Mouse (Mus musculus) hindbrain, embryonic 12.5 days (tissue): Measurements from ENCODE around the gene Tob2. TPM values are rescaled to one million over a fixed set of nuclear protein-coding genes. Genes with fewer than 3 reads are reported as not detected.
A peak's percentile ranks its signal among the peaks of the same experiment; 100 is the strongest.

ENCODE experiments used
- ATAC-seq: fragments of 200-750 bp; cut with Nextera tagmentation; 2 replicates; pipeline ENCODE4 v1.8.0; 2017; ENCODE audit warnings: moderate TSS enrichment; ENCODE audit not compliant: low FRiP score
- H3K27ac ChIP-seq: fragments of 300-500 bp; sonication (generic); 2 replicates; pipeline ENCODE4 v1.5.1; 2016; ENCODE audit warnings: mild to moderate bottlenecking
- H3K27me3 ChIP-seq: fragments of 300-500 bp; sonication (generic); 2 replicates; pipeline ENCODE4 v1.6.1; 2016; ENCODE audit warnings: mild to moderate bottlenecking
- H3K36me3 ChIP-seq: fragments of 300-500 bp; sonication (generic); 2 replicates; pipeline ENCODE4 v1.6.1; 2016; ENCODE audit warnings: mild to moderate bottlenecking
- H3K4me1 ChIP-seq: fragments of 300-500 bp; sonication (generic); 2 replicates; pipeline ENCODE4 v1.6.1; 2016
- H3K4me2 ChIP-seq: fragments of 300-500 bp; sonication (generic); replicated peaks from 2 replicates; pipeline ENCODE4 v1.6.1; 2016; ENCODE audit warnings: mild to moderate bottlenecking
- H3K4me3 ChIP-seq: fragments of 300-500 bp; sonication (generic); 2 replicates; pipeline ENCODE4 v1.5.1; 2016; ENCODE audit warnings: mild to moderate bottlenecking
- H3K9ac ChIP-seq: fragments of 300-500 bp; sonication (generic); 2 replicates; pipeline ENCODE4 v1.6.1; 2016; ENCODE audit warnings: mild to moderate bottlenecking, moderate library complexity
- H3K9me3 ChIP-seq: fragments of 300-500 bp; sonication (generic); replicated peaks from 2 replicates; pipeline ENCODE4 v1.6.1; 2016; ENCODE audit warnings: mild to moderate bottlenecking
- WGBS: fragments of 180-500 bp; shearing (Covaris S2); methylation state at CpG from one replicate; pipeline ENCODE4 v1.1.7; 2016; 5-methylcytosine and 5-hydroxymethylcytosine counted together
- polyA plus RNA-seq: library from polyadenylated mRNA; unstranded; fragments of >200 nt; fragmentation: Nextera tagmentation; extraction: Ambion mirVana; gene quantifications from 2 replicates; pipeline ENCODE4 v1.2.1, GENCODE M21; 2016

Gene Tob2
- polyA plus RNA-seq, 1 experiment from 2014 or later, result 21.2 TPM

DNA sequence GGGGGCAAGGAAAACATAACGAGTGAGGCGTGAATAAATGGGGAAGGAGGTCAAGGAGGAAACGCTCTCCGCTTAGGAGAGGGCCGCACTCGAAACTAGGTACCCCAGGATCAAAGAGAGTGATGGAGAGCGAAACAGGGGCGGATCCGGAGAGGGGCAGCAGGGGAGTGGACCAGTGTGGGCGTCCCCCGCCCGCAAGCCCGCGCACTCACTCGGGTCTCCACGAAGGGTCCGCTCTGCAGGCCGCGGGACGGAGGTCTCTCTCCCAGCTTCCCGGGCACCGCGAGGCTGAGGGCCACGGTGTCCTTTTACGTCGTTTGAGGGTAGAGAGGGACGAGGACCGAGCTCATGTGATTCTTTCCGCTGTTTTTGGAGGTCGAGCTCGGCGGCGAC, 876 bp downstream of the Tob2 start:
- peak overlapping the region; percentile 91 for H3K27ac ChIP-seq
- H3K4me2 ChIP-seq, result peak overlapping the region; percentile 97
- 0% methylated on average over 33 of the region's 33 CpGs for WGBS
- H3K36me3 ChIP-seq, result no peaks in the 10 kb centered on the region
- H3K9me3 ChIP-seq, result no peaks in the 10 kb centered on the region
- peaks cover 18% of the 10 kb centered on the region for H3K4me1 ChIP-seq
- peak overlapping the region; percentile 86 for H3K9ac ChIP-seq
- no peak for ATAC-seq
- H3K4me3 ChIP-seq, result peak overlapping the region; percentile 87
- no peaks in the 10 kb centered on the region for H3K27me3 ChIP-seq

DNA sequence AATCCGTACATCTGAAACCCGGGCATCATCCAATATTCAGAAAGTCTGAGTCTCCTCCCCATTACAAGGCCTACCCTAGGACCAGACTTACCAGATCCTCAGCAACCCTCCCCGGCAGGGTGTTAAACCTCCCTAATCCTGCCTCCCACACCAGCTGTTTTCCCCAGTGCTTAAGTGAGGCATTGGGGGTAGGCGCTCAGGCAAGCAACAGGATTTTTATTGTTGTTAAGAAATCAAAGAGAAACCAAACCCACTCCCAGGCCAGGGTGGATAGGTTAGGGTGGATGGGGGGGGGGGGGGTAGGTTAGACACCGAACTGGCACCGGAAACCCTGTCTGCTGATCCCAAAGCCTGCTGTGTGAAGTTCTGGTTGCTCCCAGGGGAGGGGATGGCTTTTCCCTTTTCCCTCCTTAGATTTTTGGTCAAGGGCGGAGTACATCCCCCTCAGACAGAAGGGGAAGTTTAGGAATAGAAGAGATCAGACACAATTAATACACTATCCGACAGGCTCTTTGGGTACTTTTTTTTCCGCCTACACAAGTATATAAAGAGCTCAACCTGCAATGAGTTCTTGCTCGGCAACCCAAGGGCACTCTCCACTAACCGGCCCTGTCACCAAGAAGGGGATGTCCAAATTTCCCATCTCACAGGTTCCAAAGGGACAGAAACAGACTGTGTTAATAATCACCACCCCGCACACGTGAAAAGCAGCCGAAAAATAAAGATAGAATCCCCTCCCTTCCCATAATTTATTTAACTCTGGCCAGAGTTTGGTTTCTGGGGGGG, 1.5 kb downstream of the Tob2 start:
- Histone ChIP-seq H3K4me1 (peaks cover 18% of the 10 kb centered on the region), H3K4me2 (peak overlapping the region; percentile 97), H3K4me3 (peak overlapping the region; percentile 87), H3K36me3 (peaks cover 5% of the 10 kb centered on the region), H3K27ac (peak overlapping the region; percentile 91; the same call in 1 of the 2 replicates), H3K27me3 (no peaks in the 10 kb centered on the region), H3K9me3 (no peaks in the 10 kb centered on the region), H3K9ac (peak overlapping the region; percentile 86)
- WGBS, result 2% methylated on average over 14 of the region's 14 CpGs
- ATAC-seq, result no peak

DNA sequence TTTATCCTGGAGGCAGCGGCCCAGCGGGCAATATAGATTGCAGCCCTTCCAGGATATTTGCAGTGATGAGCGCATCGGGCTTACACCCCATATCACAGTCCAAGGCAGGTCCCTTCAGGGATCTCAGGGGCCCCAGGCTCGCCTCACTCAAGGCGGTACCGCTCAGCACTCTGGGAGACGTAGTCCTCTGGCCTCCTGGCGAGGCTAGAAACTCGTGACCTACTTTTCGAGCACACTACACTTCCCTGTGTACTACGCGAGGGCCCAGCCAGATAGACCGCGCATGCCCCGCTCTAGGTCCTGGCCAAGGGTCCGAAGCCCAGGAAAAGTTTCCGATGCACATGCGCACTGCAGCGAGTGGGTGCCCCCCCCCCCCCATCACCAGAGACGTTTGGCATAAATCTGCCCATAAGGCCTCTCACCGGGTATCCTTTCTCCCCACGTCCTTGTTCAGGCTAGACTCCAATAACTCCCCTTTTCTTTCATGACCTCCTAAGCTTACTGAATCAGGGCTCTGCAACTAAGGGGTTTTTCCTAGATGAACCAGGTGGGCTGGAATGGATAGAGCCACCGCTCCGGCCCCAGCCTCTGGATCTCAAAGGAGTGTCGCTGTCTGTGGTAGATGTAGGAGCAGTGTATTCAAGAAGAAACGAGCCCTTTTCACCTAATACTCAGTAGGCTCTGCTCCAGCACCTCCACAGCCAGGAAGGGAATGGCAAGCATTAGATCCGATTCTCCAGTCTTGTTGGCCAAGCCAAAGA, 2.4 kb downstream of the Tob2 start:
- H3K4me2 ChIP-seq, result peak overlapping the region; percentile 97
- H3K27ac ChIP-seq, result peak overlapping the region; percentile 65
- H3K9me3 ChIP-seq, result no peaks in the 10 kb centered on the region
- no peaks in the 10 kb centered on the region for H3K27me3 ChIP-seq
- H3K4me3 ChIP-seq, result peak overlapping the region; percentile 87
- peaks cover 18% of the 10 kb centered on the region for H3K4me1 ChIP-seq
- 2% methylated on average over 28 of the region's 28 CpGs for WGBS
- H3K36me3 ChIP-seq, result peaks cover 14% of the 10 kb centered on the region
- peak overlapping the region; percentile 86 for H3K9ac ChIP-seq
- ATAC-seq, result peak; percentile 91

DNA sequence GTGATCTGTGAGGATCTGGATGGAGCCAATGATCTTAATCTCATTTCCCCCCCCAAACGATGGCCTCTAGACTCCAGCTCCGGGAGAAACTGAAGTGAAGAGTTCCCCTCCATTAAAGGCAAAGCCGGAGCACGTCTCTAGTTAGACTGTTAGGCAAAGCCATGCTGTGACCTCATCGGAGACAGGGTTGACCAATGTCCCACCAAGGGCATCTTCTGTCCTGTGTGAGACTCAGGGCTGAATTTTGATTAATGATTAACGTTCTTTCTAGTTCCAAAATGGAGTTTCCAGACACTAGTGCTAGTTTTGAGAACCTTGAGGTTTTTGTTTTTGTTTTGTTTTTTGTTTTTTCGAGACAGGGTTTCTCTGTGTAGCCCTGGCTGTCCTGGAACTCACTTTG, 5.5 kb downstream of the Tob2 start:
- Histone ChIP-seq H3K4me2 (no peak overlapping the region), H3K4me1 (peaks cover 15% of the 10 kb centered on the region), H3K9ac (no peak overlapping the region), H3K27me3 (no peaks in the 10 kb centered on the region), H3K9me3 (no peaks in the 10 kb centered on the region), H3K27ac (no peak overlapping the region), H3K36me3 (peaks cover 37% of the 10 kb centered on the region), H3K4me3 (no peak overlapping the region)
- 92% methylated on average over 7 of the region's 7 CpGs for WGBS
- no peak for ATAC-seq

DNA sequence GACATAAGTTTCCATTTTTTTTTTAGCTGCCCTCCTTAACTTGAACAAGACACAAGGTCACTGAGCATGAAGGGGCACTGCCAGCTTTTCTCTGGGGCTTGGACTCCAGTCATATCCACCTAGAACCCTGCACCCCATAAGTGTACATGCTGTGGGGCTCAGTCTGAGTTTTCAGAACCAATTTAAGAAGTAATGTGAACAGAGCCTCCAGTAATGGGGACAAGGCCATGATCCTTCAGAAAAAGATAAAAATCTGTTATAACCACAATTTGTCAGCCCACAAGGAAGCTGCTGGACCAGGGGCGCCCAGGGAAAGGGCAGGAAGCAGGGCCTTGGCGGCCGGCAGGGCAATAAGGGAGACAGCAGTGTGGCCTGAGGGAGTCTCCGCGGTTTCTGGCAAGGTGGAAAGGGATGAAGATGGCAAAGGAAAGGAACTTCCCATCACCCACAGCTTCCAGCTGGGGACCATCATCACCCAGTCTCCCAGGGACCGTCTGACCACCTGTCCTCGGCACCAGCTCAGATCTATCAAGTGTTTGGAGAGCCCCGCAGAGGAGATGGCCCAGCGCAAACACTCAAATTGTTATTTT, 6.1 kb downstream of the Tob2 start:
- Histone ChIP-seq H3K27me3 (no peaks in the 10 kb centered on the region), H3K9ac (no peak overlapping the region), H3K4me1 (peaks cover 15% of the 10 kb centered on the region), H3K27ac (no peak overlapping the region), H3K4me3 (no peak overlapping the region), H3K36me3 (peaks cover 41% of the 10 kb centered on the region), H3K9me3 (no peaks in the 10 kb centered on the region), H3K4me2 (no peak overlapping the region)
- 93% methylated on average over 9 of the region's 9 CpGs for WGBS
- no peak for ATAC-seq

DNA sequence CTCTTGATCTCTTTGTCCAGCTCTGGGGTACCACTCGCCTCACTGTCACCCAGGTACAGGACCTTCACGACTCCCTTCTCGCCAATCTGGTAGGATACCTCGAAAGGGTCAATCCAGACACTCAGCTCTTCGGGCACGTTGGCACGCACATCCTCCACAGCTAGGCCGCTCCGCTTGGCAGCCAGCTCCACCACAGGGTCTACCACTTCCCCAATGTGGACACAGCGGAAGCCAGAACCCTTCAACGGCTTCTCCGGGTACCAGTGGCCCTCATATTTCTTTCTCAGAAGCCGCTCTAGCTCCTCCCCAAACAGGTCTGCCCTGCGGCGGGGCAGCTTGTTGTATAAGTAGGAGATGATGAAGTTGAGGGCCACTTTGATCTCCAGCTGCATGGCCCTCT, 7.2 kb downstream of the Tob2 start:
- H3K36me3 ChIP-seq, result peaks cover 41% of the 10 kb centered on the region
- WGBS, result 95% methylated on average over 15 of the region's 15 CpGs
- no peak overlapping the region for H3K9ac ChIP-seq
- no peaks in the 10 kb centered on the region for H3K9me3 ChIP-seq
- H3K27ac ChIP-seq, result no peak overlapping the region
- ATAC-seq, result no peak
- peaks cover 9% of the 10 kb centered on the region for H3K4me1 ChIP-seq
- H3K4me3 ChIP-seq, result no peak overlapping the region
- H3K27me3 ChIP-seq, result no peaks in the 10 kb centered on the region
- no peak overlapping the region for H3K4me2 ChIP-seq

DNA sequence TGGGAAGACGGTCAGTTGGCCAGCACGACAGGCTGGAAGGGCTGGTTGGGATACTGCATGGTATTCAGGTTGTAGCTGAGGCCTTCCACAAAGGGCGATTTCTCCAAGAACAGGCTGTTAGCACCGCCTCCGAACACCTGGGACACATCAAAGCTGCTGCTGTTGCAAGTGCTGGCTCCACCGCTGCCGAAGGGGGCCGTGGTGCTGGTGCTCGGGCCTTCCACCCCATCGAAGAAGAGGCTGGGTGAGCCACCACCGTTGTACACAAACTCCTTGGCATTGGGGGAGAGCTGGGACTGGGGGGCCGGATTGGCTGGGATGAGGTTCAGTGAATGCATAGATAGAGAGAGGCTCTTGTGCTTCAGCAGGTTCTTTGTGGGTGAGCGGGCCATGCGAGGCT, 7.9 kb downstream of the Tob2 start:
- Histone ChIP-seq H3K27ac (no peak overlapping the region), H3K4me3 (no peak overlapping the region), H3K27me3 (no peaks in the 10 kb centered on the region), H3K36me3 (peaks cover 41% of the 10 kb centered on the region), H3K4me1 (peaks cover 7% of the 10 kb centered on the region), H3K9ac (no peak overlapping the region), H3K9me3 (no peaks in the 10 kb centered on the region), H3K4me2 (no peak overlapping the region)
- WGBS, result 84% methylated on average over 14 of the region's 14 CpGs
- no peak for ATAC-seq

DNA sequence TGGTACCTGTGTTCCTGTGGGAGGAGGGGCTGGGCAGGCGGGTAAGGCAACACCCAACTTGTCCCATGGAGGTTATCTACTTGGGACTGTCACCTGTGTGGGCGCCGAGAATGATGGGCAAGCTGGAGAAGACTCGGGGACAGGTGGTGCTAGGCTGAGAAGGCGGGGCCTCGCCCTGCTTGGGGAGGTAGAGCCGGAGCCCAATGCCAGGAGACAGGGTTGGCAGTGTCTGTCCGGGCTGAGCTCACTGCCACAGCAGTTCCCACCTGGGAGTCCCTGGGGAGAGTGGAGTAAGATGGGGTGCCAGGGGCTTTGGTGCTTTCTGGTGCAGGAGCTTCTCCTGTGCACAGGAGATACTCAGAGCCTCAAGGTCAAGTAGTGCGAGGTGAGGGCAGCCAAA, 9.5 kb downstream of the Tob2 start:
- no peak for ATAC-seq
- Histone ChIP-seq H3K4me3 (no peak overlapping the region), H3K27me3 (no peaks in the 10 kb centered on the region), H3K9me3 (no peaks in the 10 kb centered on the region), H3K4me1 (0 out of 2 replicates have a peak, but pooled peaks cover 2% of the 10 kb centered on the region), H3K9ac (no peak overlapping the region), H3K27ac (no peak overlapping the region), H3K36me3 (peaks cover 41% of the 10 kb centered on the region), H3K4me2 (no peak overlapping the region)
- WGBS, result 89% methylated on average over 9 of the region's 9 CpGs

DNA sequence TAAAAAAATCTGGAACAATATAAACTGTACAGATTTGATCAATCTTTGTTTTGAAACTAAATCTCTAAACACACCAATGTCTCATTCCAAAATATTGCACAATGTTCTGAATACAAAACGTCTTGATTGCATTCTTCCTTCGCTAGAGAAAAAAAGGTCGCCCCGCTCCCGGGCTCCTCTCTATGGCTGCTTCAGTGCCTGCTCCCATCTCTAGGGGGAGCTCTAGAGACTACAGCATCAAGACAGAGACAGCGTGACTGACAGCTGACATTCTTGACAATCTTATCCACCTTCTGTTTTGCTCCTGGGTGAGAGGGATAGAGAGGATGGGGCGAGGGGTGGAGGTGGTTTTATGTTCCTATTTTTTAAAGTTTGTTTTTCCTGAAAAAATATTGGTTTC, 10.3 kb downstream of the Tob2 start:
- H3K27ac ChIP-seq, result no peak overlapping the region
- 0 out of 2 replicates have a peak, but pooled peaks cover 2% of the 10 kb centered on the region for H3K4me1 ChIP-seq
- H3K9ac ChIP-seq, result no peak overlapping the region
- no peak overlapping the region for H3K4me2 ChIP-seq
- H3K27me3 ChIP-seq, result no peaks in the 10 kb centered on the region
- 43% methylated on average over 7 of the region's 7 CpGs for WGBS
- no peak overlapping the region for H3K4me3 ChIP-seq
- no peak for ATAC-seq
- H3K36me3 ChIP-seq, result peaks cover 41% of the 10 kb centered on the region
- H3K9me3 ChIP-seq, result no peaks in the 10 kb centered on the region

DNA sequence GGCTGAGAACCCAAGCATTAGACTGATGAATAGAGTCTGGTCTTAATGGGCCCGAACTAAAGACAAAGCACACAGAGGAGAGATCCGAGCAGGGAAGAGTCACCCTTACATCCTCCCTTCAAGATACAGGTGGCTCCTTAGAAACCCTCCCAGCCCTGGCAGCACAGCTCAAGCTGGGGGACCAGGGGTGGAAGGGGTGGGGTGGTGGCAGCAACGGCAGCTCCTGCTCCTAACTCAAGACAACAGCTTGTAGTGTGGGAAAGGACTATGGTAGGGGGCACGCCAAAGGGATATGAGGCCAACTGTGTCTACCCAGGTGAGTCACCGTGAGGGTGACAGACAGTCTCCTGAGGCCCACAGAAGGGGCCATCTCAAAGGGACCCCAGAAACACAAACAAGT, 10.7 kb downstream of the Tob2 start:
- no peaks in the 10 kb centered on the region for H3K27me3 ChIP-seq
- no peak overlapping the region for H3K27ac ChIP-seq
- 92% methylated on average over 5 of the region's 5 CpGs for WGBS
- no peak overlapping the region for H3K4me2 ChIP-seq
- no peaks in the 10 kb centered on the region for H3K9me3 ChIP-seq
- H3K4me1 ChIP-seq, result 0 out of 2 replicates have a peak, but pooled peaks cover 2% of the 10 kb centered on the region
- H3K4me3 ChIP-seq, result no peak overlapping the region
- ATAC-seq, result no peak
- peaks cover 41% of the 10 kb centered on the region for H3K36me3 ChIP-seq
- H3K9ac ChIP-seq, result no peak overlapping the region

DNA sequence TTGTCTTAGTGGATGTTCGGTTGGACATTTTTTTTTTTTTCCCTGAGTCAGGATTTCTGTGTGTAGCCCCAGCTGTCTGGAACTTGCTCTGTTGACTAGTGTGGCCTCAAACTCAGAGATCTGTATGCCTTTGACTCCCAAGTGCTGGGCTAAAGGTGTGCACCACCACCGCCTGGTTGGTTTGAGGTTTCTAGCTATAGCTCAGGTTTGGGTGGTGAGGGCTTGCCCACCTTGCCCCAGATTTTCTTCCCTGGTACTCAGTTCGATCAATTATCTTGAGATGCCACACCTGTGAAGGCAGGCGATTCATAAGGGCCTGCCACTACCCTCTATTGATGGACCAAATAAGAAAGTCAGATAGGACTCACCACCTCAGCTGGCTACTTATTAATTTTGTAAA, 11.4 kb downstream of the Tob2 start:
- no peaks in the 10 kb centered on the region for H3K9me3 ChIP-seq
- 0 out of 2 replicates have a peak, but pooled peaks cover 2% of the 10 kb centered on the region for H3K4me1 ChIP-seq
- no peak overlapping the region for H3K4me3 ChIP-seq
- H3K9ac ChIP-seq, result no peak overlapping the region
- H3K27ac ChIP-seq, result no peak overlapping the region
- ATAC-seq, result no peak
- peaks cover 36% of the 10 kb centered on the region for H3K36me3 ChIP-seq
- no peak overlapping the region for H3K4me2 ChIP-seq
- WGBS, result 86% methylated on average over 4 of the region's 4 CpGs
- no peaks in the 10 kb centered on the region for H3K27me3 ChIP-seq

DNA sequence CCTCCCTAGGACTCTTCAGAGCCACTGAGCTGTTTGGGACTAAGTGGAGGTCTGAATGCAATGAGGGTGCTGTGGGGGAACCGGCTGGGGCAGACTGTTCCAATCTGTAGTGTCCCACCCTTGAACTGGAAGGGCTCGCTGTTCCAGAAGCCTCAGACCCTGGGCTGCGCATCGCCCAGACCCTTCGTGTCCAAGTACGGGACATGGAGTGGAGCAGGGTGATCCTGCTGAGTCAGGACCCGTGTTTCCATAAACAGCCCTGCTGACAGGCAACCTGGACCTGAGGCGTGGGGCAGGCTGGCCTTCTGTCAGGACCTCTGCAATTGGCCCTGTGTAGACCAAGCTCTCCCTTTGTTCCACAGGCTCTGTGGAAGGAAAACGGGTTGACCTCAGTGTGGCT, 11.8 kb downstream of the Tob2 start:
- no peaks in the 10 kb centered on the region for H3K9me3 ChIP-seq
- no peak for ATAC-seq
- no peak overlapping the region for H3K27ac ChIP-seq
- peaks cover 32% of the 10 kb centered on the region for H3K36me3 ChIP-seq
- no peak overlapping the region for H3K4me3 ChIP-seq
- no peaks in the 10 kb centered on the region for H3K27me3 ChIP-seq
- no peak overlapping the region for H3K9ac ChIP-seq
- 0 out of 2 replicates have a peak, but pooled peaks cover 2% of the 10 kb centered on the region for H3K4me1 ChIP-seq
- WGBS, result 87% methylated on average over 9 of the region's 9 CpGs
- no peak overlapping the region for H3K4me2 ChIP-seq
